Mouse (Mus musculus) kidney, postnatal 14 days (tissue): ENCODE measurements around the gene Mup17.
"Not testable (repeated sequence)": the region's sequence is repeated elsewhere in the genome, so short reads cannot be mapped to it uniquely, and the experiment has no call there.

Source experiments
- DNase-seq: peaks from one replicate; pipeline ENCODE4 v3.0.0; 2022; ENCODE audit warnings: mixed read lengths

The Mup17 gene

GRCm38 (mm10) chr4:61595771-61596170 is at the start of gene Mup17:
Mup17 (minus strand) TSS chr4:61595871.
- not testable (repeated sequence) for DNase-seq

GRCm38 (mm10) chr4:61571561-61571960 is 24.1 kb downstream of the Mup17 start:
- DNase-seq: not testable (repeated sequence)

GRCm38 (mm10) chr4:61555887-61556286 is 39.8 kb downstream of the Mup17 start:
- peak; percentile 32 for DNase-seq
